Mouse (Mus musculus): ENCODE measurements around the gene Atxn1. TPM values are rescaled to one million over a fixed set of nuclear protein-coding genes. Genes with fewer than 3 reads are reported as not detected.

Gene Atxn1
- polyA plus RNA-seq, 1 experiment from 2014 or later: 2.3 TPM

GRCm38 (mm10) chr13:45942337-45942736, 22.5 kb downstream of the Atxn1 start:
- Histone ChIP-seq H3K27me3 (no peaks in the 10 kb centered on the region), H3K4me3 (replicated peaks) (no peak overlapping the region), H3K4me2 (no peak overlapping the region), H3K9me3 (replicated peaks) (no peaks in the 10 kb centered on the region), H3K4me1 (replicated peaks) (no peaks in the 10 kb centered on the region), H3K27ac (replicated peaks) (no peak overlapping the region), H3K36me3 (replicated peaks) (no peaks in the 10 kb centered on the region), H3K9ac (no peak overlapping the region)
- WGBS (ENCODE audit: insufficient replicate concordance): 81% methylated on average over 7 of the region's 7 CpGs
- no peak for ATAC-seq (ENCODE audit: insufficient read depth)

- Histone ChIP-seq H3K27ac (replicated peaks) (no peak overlapping the region), H3K36me3 (replicated peaks) (no peaks in the 10 kb centered on the region), H3K27me3 (no peaks in the 10 kb centered on the region), H3K9ac (no peak overlapping the region), H3K4me1 (replicated peaks) (no peaks in the 10 kb centered on the region), H3K9me3 (replicated peaks) (no peaks in the 10 kb centered on the region), H3K4me2 (no peak overlapping the region), H3K4me3 (replicated peaks) (no peak overlapping the region)
- no peak for ATAC-seq (ENCODE audit: insufficient read depth)
- 71% methylated on average over 4 of the region's 4 CpGs for WGBS (ENCODE audit: insufficient replicate concordance)
Observed at GRCm38 (mm10) chr13:45940714-45941113, 24.1 kb downstream of the Atxn1 start.

- WGBS (ENCODE audit: insufficient replicate concordance): 86% methylated on average over 6 of the region's 6 CpGs
- H3K36me3 ChIP-seq (replicated peaks): no peaks in the 10 kb centered on the region
- H3K27me3 ChIP-seq: no peaks in the 10 kb centered on the region
- H3K27ac ChIP-seq (replicated peaks): no peak overlapping the region
- H3K4me1 ChIP-seq (replicated peaks): no peaks in the 10 kb centered on the region; the same call in 1 of the 2 replicates
- no peak overlapping the region for H3K9ac ChIP-seq
- no peaks in the 10 kb centered on the region for H3K9me3 ChIP-seq (replicated peaks)
- no peak overlapping the region for H3K4me3 ChIP-seq (replicated peaks)
- H3K4me2 ChIP-seq: no peak overlapping the region
- ATAC-seq (ENCODE audit: insufficient read depth): no peak
Observed at GRCm38 (mm10) chr13:45939561-45939960, 25.2 kb downstream of the Atxn1 start.

- 75% methylated on average over 5 of the region's 5 CpGs for WGBS (ENCODE audit: insufficient replicate concordance)
- no peak overlapping the region for H3K27ac ChIP-seq (replicated peaks)
- H3K36me3 ChIP-seq (replicated peaks): no peaks in the 10 kb centered on the region
- ATAC-seq (ENCODE audit: insufficient read depth): no peak
- no peak overlapping the region for H3K9ac ChIP-seq
- H3K9me3 ChIP-seq (replicated peaks): no peaks in the 10 kb centered on the region
- no peak overlapping the region for H3K4me3 ChIP-seq (replicated peaks)
- H3K4me1 ChIP-seq (replicated peaks): no peaks in the 10 kb centered on the region; the same call in 1 of the 2 replicates
- no peak overlapping the region for H3K4me2 ChIP-seq
- no peaks in the 10 kb centered on the region for H3K27me3 ChIP-seq
Observed at GRCm38 (mm10) chr13:45938083-45938482, 26.7 kb downstream of the Atxn1 start.

GRCm38 (mm10) chr13:45936765-45937164, 28.0 kb downstream of the Atxn1 start:
- Histone ChIP-seq H3K27me3 (no peaks in the 10 kb centered on the region), H3K36me3 (replicated peaks) (no peaks in the 10 kb centered on the region), H3K4me1 (replicated peaks) (no peaks in the 10 kb centered on the region; the same call in 1 of the 2 replicates), H3K9ac (no peak overlapping the region), H3K4me3 (replicated peaks) (no peak overlapping the region), H3K27ac (replicated peaks) (no peak overlapping the region), H3K9me3 (replicated peaks) (no peaks in the 10 kb centered on the region), H3K4me2 (no peak overlapping the region)
- ATAC-seq (ENCODE audit: insufficient read depth): no peak

- no peak overlapping the region for H3K9ac ChIP-seq
- no peaks in the 10 kb centered on the region; the same call in 1 of the 2 replicates for H3K4me1 ChIP-seq (replicated peaks)
- 60% methylated on average over 7 of the region's 7 CpGs for WGBS (ENCODE audit: insufficient replicate concordance)
- no peak for ATAC-seq (ENCODE audit: insufficient read depth)
- H3K9me3 ChIP-seq (replicated peaks): no peaks in the 10 kb centered on the region
- H3K27me3 ChIP-seq: no peaks in the 10 kb centered on the region
- H3K4me3 ChIP-seq (replicated peaks): no peak overlapping the region
- H3K27ac ChIP-seq (replicated peaks): no peak overlapping the region
- no peaks in the 10 kb centered on the region for H3K36me3 ChIP-seq (replicated peaks)
- no peak overlapping the region for H3K4me2 ChIP-seq
Observed at GRCm38 (mm10) chr13:45935798-45936197, 29.0 kb downstream of the Atxn1 start.

- H3K4me1 ChIP-seq (replicated peaks): no peaks in the 10 kb centered on the region; the same call in 1 of the 2 replicates
- H3K27me3 ChIP-seq: no peaks in the 10 kb centered on the region
- H3K4me2 ChIP-seq: no peak overlapping the region
- H3K27ac ChIP-seq (replicated peaks): no peak overlapping the region
- no peak overlapping the region for H3K9ac ChIP-seq
- H3K4me3 ChIP-seq (replicated peaks): no peak overlapping the region
- H3K36me3 ChIP-seq (replicated peaks): no peaks in the 10 kb centered on the region
- ATAC-seq (ENCODE audit: insufficient read depth): no peak
- no peaks in the 10 kb centered on the region for H3K9me3 ChIP-seq (replicated peaks)
- 45% methylated on average over 6 of the region's 6 CpGs for WGBS (ENCODE audit: insufficient replicate concordance)
Observed at GRCm38 (mm10) chr13:45934841-45935240, 30.0 kb downstream of the Atxn1 start.

GRCm38 (mm10) chr13:45934085-45934484, 30.7 kb downstream of the Atxn1 start:
- Histone ChIP-seq H3K9ac (no peak overlapping the region), H3K4me2 (no peak overlapping the region), H3K27ac (replicated peaks) (no peak overlapping the region), H3K4me3 (replicated peaks) (no peak overlapping the region), H3K36me3 (replicated peaks) (no peaks in the 10 kb centered on the region), H3K27me3 (no peaks in the 10 kb centered on the region), H3K9me3 (replicated peaks) (no peaks in the 10 kb centered on the region), H3K4me1 (replicated peaks) (peaks cover 4% of the 10 kb centered on the region; the same call in 1 of the 2 replicates)
- no peak for ATAC-seq (ENCODE audit: insufficient read depth)
- WGBS (ENCODE audit: insufficient replicate concordance): 70% methylated on average over 7 of the region's 7 CpGs

- no peak overlapping the region for H3K27ac ChIP-seq (replicated peaks)
- ATAC-seq (ENCODE audit: insufficient read depth): no peak
- H3K36me3 ChIP-seq (replicated peaks): no peaks in the 10 kb centered on the region
- no peaks in the 10 kb centered on the region for H3K27me3 ChIP-seq
- WGBS (ENCODE audit: insufficient replicate concordance): 73% methylated on average over 8 of the region's 8 CpGs
- no peak overlapping the region for H3K4me2 ChIP-seq
- H3K9me3 ChIP-seq (replicated peaks): no peaks in the 10 kb centered on the region
- no peak overlapping the region for H3K9ac ChIP-seq
- H3K4me1 ChIP-seq (replicated peaks): peaks cover 4% of the 10 kb centered on the region; the same call in 1 of the 2 replicates
- H3K4me3 ChIP-seq (replicated peaks): no peak overlapping the region
Observed at GRCm38 (mm10) chr13:45932491-45932921, 32.3 kb downstream of the Atxn1 start.

- Histone ChIP-seq H3K4me1 (replicated peaks) (peaks cover 4% of the 10 kb centered on the region; the same call in 1 of the 2 replicates), H3K27me3 (no peaks in the 10 kb centered on the region), H3K27ac (replicated peaks) (no peak overlapping the region), H3K4me3 (replicated peaks) (no peak overlapping the region), H3K9me3 (replicated peaks) (no peaks in the 10 kb centered on the region), H3K9ac (no peak overlapping the region), H3K4me2 (no peak overlapping the region), H3K36me3 (replicated peaks) (no peaks in the 10 kb centered on the region)
- WGBS (ENCODE audit: insufficient replicate concordance): 52% methylated on average over 1 of the region's 1 CpGs
- ATAC-seq (ENCODE audit: insufficient read depth): no peak
Observed at GRCm38 (mm10) chr13:45931891-45932290, 32.9 kb downstream of the Atxn1 start.

- Histone ChIP-seq H3K27ac (replicated peaks) (no peak overlapping the region), H3K27me3 (no peaks in the 10 kb centered on the region), H3K4me1 (replicated peaks) (peaks cover 4% of the 10 kb centered on the region; the same call in 1 of the 2 replicates), H3K9ac (no peak overlapping the region), H3K36me3 (replicated peaks) (no peaks in the 10 kb centered on the region), H3K4me2 (no peak overlapping the region), H3K4me3 (replicated peaks) (no peak overlapping the region), H3K9me3 (replicated peaks) (no peaks in the 10 kb centered on the region)
- 82% methylated on average over 5 of the region's 5 CpGs for WGBS (ENCODE audit: insufficient replicate concordance)
- ATAC-seq (ENCODE audit: insufficient read depth): no peak
Observed at GRCm38 (mm10) chr13:45931215-45931614, 33.6 kb downstream of the Atxn1 start.

GRCm38 (mm10) chr13:45929744-45930143, 35.1 kb downstream of the Atxn1 start:
- Histone ChIP-seq H3K9ac (no peak overlapping the region), H3K27me3 (no peaks in the 10 kb centered on the region), H3K9me3 (replicated peaks) (no peaks in the 10 kb centered on the region), H3K4me2 (no peak overlapping the region), H3K4me1 (replicated peaks) (peaks cover 16% of the 10 kb centered on the region), H3K36me3 (replicated peaks) (no peaks in the 10 kb centered on the region), H3K27ac (replicated peaks) (no peak overlapping the region), H3K4me3 (replicated peaks) (no peak overlapping the region)
- WGBS (ENCODE audit: insufficient replicate concordance): 45% methylated on average over 5 of the region's 5 CpGs
- ATAC-seq (ENCODE audit: insufficient read depth): no peak
